Mouse (Mus musculus) liver, adult 2 months (tissue): ENCODE results near the gene Daxx.

ENCODE experiments used
- CTCF ChIP-seq: fragments of 200-500 bp; IDR thresholded peaks from 2 replicates; pipeline ENCODE4 v1.5.1; 2011; ENCODE audit warnings: low read depth, low read length, control low read depth
- POLR2A ChIP-seq: fragments of 200-500 bp; IDR thresholded peaks from 2 replicates; pipeline ENCODE4 v1.6.1; 2011; ENCODE audit warnings: low read length, control low read depth; ENCODE audit not compliant: insufficient read depth; ENCODE audit errors: extremely low read depth

DNA sequence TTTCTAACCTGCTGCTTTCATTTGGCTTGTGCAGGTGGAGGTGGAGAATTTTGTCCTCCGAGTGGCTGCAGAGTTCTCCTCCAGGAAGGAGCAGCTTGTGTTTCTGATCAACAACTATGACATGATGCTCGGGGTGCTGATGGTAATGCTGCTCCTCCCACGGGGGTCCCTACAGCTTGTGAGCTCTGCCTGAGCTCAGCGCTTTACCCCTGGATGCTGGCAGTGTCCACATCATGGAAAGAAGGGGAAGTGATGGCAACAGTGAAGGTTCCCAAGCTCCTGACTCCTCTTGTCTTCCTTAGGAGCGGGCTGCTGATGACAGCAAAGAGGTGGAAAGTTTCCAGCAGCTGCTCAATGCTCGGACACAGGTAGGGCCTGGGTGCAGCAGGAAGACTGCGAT is 53.7 kb downstream of the Daxx start:
- TF ChIP-seq POLR2A (no peak), CTCF (no peak)
